Mouse (Mus musculus) liver, embryonic 14.5 days (tissue): ENCODE data around the gene Cabp1.

Source experiments
- CTCF ChIP-seq: IDR thresholded peaks from 2 replicates; pipeline ENCODE4 v1.5.1; 2016; ENCODE audit warnings: antibody characterized with exemption, low read depth, control low read depth
- EP300 ChIP-seq: IDR thresholded peaks from 2 replicates; pipeline ENCODE4 v1.6.1; 2016; ENCODE audit warnings: antibody characterized with exemption, low read depth

GRCm38 (mm10) chr5:115193669-115194625 lies at the start of gene Cabp1:
- no peak for TF ChIP-seq EP300
- peak; percentile 19; the same call in 1 of the 2 replicates for TF ChIP-seq CTCF
